Mouse (Mus musculus): ENCODE data around the gene Cmklr1. TPM values are rescaled to one million over a fixed set of nuclear protein-coding genes. Genes with fewer than 3 reads are reported as not detected.

The Cmklr1 gene
- 10 to 100 TPM; 23.7 to 35.7 TPM for total RNA-seq (2021)

- intact Hi-C loops (cut with DNase I): loop anchor here (5.0 kb wide), 1 partner anchor 72 kb away; the partner anchor contains the start of gene 1700069L16Rik
- DNase-seq: peak; percentile 67 to 78
These were observed at the start of gene Cmklr1 for GRCm38 (mm10) chr5:113650035-113650865. Gene Cmklr1 (minus strand): TSS chr5:113650426.

- intact Hi-C loops (cut with DNase I): no loop called here
- DNase-seq: no peak
These were observed 44.2 kb upstream of the Cmklr1 start for GRCm38 (mm10) chr5:113694415-113694814.

- DNase-seq: no peak
- intact Hi-C loops (cut with DNase I): no loop called here
These were observed 43.8 kb upstream of the Cmklr1 start for GRCm38 (mm10) chr5:113694000-113694399.

- intact Hi-C loops (cut with DNase I): no loop called here
- DNase-seq: no peak
These were observed 43.0 kb upstream of the Cmklr1 start for GRCm38 (mm10) chr5:113693196-113693755.

GRCm38 (mm10) chr5:113690866-113691265 is 40.6 kb upstream of the Cmklr1 start:
- intact Hi-C loops (cut with DNase I): no loop called here
- DNase-seq: no peak

GRCm38 (mm10) chr5:113690069-113690548 is 39.9 kb upstream of the Cmklr1 start:
- no peak for DNase-seq
- intact Hi-C loops (cut with DNase I): no loop called here

GRCm38 (mm10) chr5:113687514-113687913 is 37.3 kb upstream of the Cmklr1 start:
- no peak for DNase-seq
- intact Hi-C loops (cut with DNase I): no loop called here

- intact Hi-C loops (cut with DNase I): no loop called here
- no peak for DNase-seq
These were observed 35.2 kb upstream of the Cmklr1 start for GRCm38 (mm10) chr5:113685471-113685870.

- intact Hi-C loops (cut with DNase I): no loop called here
- DNase-seq: no peak
These were observed 33.0 kb upstream of the Cmklr1 start for GRCm38 (mm10) chr5:113683246-113683645.

- intact Hi-C loops (cut with DNase I): no loop called here
- DNase-seq: no peak
These were observed 32.2 kb upstream of the Cmklr1 start for GRCm38 (mm10) chr5:113682472-113682871.

- intact Hi-C loops (cut with DNase I): no loop called here
- no peak for DNase-seq
These were observed 31.0 kb upstream of the Cmklr1 start for GRCm38 (mm10) chr5:113681219-113681618.

GRCm38 (mm10) chr5:113679509-113679908 is 29.3 kb upstream of the Cmklr1 start:
- no peak for DNase-seq
- intact Hi-C loops (cut with DNase I): loop anchor here (5.0 kb wide), 1 partner anchor 43 kb away; the partner anchor contains the start of gene 1700069L16Rik

- DNase-seq: no peak
- intact Hi-C loops (cut with DNase I): loop anchor here (5.0 kb wide), 1 partner anchor 43 kb away; the partner anchor contains the start of gene 1700069L16Rik
These were observed 28.7 kb upstream of the Cmklr1 start for GRCm38 (mm10) chr5:113678743-113679452.

- DNase-seq: no peak
- intact Hi-C loops (cut with DNase I): loop anchor here (5.0 kb wide), 1 partner anchor 45 kb away; the partner anchor contains the start of gene 1700069L16Rik
These were observed 27.3 kb upstream of the Cmklr1 start for GRCm38 (mm10) chr5:113677541-113677940.

- intact Hi-C loops (cut with DNase I): loop anchor here (5.0 kb wide), 1 partner anchor 47 kb away; the partner anchor contains the start of gene 1700069L16Rik
- DNase-seq: peak in 1 of 2 experiments; percentile 39
These were observed 24.6 kb upstream of the Cmklr1 start for GRCm38 (mm10) chr5:113674851-113675250.

- intact Hi-C loops (cut with DNase I): no loop called here
- DNase-seq: peak; percentile 64 to 74
These were observed 22.2 kb upstream of the Cmklr1 start for GRCm38 (mm10) chr5:113672456-113672855.

GRCm38 (mm10) chr5:113670597-113670996 is 20.4 kb upstream of the Cmklr1 start:
- intact Hi-C loops (cut with DNase I): no loop called here
- DNase-seq: no peak

GRCm38 (mm10) chr5:113670110-113670509 is 19.9 kb upstream of the Cmklr1 start:
- no peak for DNase-seq

GRCm38 (mm10) chr5:113664629-113665195 is 14.5 kb upstream of the Cmklr1 start:
- DNase-seq: no peak
- intact Hi-C loops (cut with DNase I): no loop called here

More at GRCm38 (mm10) chr5:113670110-113670509, 19.9 kb upstream of the Cmklr1 start:
- intact Hi-C loops (cut with DNase I): no loop called here

- no peak for DNase-seq
- intact Hi-C loops (cut with DNase I): no loop called here
These were observed 13.9 kb upstream of the Cmklr1 start for GRCm38 (mm10) chr5:113664127-113664526.
